Mouse (Mus musculus) monocyte, adult 2 months (primary cell): Measurements from ENCODE around the gene Wnt8b.

Source experiments
- DNase-seq, 2 experiments: peaks; one replicate each; pipeline ENCODE4 v3.0.0; 2022; ENCODE audit warnings: low spot score in 2 of 2, low read depth in 1 of 2

The Wnt8b gene

GRCm38 (mm10) chr19:44554861-44555590 lies 61.8 kb downstream of the Wnt8b start, which contains the start of gene Ndufb8:
TSS of gene Ndufb8 (minus strand) at chr19:44555440.
- DNase-seq, result peak; percentile 83 to 89

DNA sequence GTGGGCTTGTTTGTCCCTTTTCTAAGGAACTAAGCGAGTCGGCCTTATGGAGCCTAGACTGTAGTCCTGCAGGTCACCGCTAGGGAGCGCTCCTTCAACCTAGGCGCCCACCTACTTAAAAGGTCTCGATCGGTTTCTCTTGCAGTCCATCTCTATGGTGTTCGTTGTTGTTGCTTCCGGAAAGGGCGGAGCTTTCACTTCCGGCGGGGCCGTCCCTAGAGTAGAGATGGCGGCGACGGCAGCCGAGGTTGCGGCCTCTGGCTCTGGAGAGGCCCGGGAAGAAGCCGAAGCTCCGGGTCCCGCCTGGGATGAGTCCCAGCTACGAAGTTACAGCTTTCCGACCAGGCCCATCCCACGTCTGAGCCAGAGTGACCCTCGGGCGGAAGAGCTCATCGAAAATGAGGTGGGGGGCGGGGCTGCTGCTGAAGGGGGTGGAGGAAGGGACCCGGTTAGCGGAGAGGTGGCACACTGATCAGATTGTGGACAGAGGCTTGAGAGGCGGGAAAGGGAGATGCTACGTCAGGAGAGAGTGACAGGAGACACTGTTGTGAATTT lies 69.5 kb downstream of the Wnt8b start, which contains the start of gene Hif1an:
Hif1an (plus strand) TSS at position 199 of the 555 bp plus-strand sequence.
- peak; percentile 89 to 91 for DNase-seq
